Mouse (Mus musculus) right cerebral cortex, postnatal 4 days (tissue): Measurements from ENCODE around the gene Taok2.
A peak's percentile ranks its signal among the peaks of the same experiment; 100 is the strongest.

ENCODE experiments used
- DNase-seq: peaks from one replicate; pipeline ENCODE4 v3.0.0-alpha.2; 2022

Gene Taok2

GRCm38 (mm10) chr7:126869780-126870519, 14.6 kb downstream of the Taok2 start:
- no peak for DNase-seq

DNA sequence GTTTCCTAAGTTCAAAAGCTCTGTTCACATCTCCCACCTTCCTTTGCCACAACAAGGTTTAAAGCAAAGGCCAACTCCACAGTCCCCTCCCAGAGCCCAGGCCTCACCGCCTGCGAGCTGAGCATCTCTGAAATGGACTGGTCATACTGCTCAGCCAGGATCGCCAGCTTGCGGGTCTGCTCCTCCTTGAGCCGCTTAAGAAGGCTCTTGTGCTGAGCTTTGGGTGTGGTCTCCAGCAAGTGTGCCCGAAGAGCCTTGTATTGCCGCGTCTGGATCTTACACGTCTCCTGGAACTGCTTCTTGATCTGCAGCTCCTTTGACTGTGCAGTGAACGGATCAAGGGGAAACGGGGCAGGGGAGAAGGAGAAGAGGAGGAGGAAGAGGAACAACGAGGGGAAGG, 16.5 kb downstream of the Taok2 start:
- no peak for DNase-seq

DNA sequence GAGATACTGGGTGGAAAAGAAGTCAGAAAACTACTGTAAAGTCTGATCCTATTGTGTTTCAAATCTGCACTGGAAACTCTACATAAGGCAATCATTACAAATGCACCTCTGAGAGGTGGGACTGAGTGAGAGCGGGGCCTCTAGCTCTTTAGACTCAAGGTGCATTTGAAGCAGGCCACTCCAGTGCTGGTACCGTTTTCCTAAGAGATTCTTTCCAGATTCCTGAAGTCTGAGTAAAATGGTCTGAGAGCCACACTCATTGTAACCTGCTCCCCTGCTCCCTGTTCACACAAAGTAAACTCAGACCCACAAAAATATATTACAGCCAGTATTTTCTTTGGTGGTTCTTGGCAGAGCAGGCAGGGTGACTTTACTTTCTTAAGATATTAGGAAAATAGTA, 17.0 kb downstream of the Taok2 start:
- DNase-seq, result no peak

DNA sequence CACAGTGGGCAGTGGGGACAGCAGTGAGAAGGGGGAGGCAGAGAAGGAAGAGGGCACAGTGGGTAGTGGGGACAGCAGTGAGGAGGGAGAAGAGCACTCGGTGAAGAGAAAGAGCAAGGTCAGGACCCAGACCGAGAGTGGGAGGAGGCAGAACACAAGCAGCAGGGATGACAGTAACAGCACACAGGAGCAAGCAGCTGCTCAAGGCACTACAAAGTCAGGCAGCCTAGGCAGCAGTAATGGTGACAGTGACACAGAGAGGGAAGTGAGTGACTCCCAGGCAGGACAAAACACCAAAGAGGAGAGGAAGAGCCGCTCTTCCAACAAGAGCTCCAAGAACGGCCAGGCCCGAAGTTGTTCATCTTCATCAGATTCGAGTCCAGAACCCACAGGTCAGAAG, 20.7 kb downstream of the Taok2 start:
- DNase-seq, result no peak

DNA sequence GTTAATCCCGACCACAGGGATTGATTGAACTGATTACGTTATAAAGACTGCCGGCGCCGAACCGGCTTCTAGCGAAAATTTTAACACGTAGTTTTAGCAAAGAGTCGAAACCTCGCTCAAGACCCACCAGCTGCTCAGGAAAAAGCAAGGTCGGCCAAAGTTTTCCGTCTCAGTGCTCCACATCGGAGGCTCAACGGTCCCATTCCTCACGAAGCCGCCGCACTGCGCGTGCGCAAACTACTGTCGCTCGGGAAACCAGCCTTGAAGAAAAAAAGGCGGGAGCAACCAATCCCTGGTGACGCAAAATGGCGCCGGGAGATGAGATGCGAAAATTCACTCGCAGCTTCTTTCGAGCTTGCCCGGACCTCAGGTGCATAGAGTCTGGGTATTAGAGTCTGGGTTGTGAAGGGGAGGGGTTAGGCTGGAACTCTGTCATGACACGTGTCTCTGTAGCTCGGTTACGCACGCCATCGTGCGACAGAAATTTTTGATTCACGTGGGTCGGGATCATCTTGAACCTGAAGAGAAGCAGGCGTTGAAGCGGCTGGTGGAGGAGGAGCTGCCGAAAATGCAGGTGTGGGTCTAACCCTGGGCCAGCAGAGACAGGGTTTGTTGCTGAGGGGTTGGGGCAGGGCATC, 22.2 kb downstream of the Taok2 start, which contains the start of gene Ino80e:
Ino80e (minus strand) TSS at position 231 of the 638 bp plus-strand sequence.
- DNase-seq, result peak; percentile 98

DNA sequence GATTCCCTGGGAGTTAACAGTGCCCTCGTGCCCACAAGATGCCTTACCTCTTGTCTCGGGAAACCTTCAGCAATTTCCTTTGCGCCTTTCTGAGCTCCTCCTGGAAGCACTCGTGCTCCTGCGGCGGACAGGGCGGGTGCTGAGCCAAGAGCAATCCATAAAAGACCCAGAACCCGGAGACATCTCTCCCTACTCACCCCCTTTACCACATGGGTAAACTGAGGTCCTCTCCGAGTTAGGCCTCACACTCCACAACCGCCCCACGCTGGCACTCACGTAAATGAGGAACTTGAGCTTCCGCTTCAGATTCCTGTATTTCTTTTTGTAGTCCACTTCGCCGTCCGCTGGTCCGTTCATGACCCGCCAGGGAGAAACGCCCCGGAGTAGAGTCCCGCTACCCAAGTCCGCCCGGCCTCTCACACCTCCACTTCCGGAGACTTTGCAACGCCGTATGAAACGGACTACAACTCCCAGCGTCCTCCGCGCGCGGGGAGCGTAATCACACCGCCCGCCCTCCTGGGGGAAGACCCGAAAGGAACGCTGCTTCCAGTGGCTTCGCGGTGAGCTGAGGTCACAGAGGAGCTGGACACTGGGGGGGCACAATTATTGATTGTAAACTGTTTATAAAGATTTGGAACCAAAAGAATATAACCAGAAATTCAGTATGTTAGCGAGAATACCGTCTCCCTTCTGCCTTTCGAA, 22.9 kb downstream of the Taok2 start, which contains the start of gene Hirip3:
Hirip3 (plus strand) TSS at position 544 of the 702 bp plus-strand sequence.
- peak; percentile 90 for DNase-seq

GRCm38 (mm10) chr7:126860987-126861386, 23.5 kb downstream of the Taok2 start:
- no peak for DNase-seq

- DNase-seq, result no peak
These were observed 27.6 kb downstream of the Taok2 start for GRCm38 (mm10) chr7:126856741-126857420.

DNA sequence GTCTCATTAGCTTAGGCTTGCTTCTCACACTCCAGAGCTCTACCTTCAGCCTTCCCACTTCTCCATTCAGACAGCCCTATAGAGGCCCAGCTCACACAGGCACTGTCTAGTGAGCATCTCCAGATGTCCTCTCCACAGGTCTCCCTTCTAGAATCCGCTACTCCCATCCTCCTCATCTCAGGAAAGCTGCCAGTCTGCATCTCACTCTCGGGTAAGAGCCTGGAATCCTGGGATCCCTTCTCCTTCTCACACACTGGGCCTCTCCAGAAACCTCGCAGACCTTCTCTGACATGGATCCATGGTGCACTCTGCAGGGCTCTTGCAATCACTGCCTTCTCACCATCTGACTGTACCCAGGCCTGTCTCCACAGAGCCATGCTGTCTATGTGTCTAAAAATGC, 28.9 kb downstream of the Taok2 start:
- no peak for DNase-seq

- DNase-seq, result no peak
These were observed 31.0 kb downstream of the Taok2 start for GRCm38 (mm10) chr7:126853454-126853853.

GRCm38 (mm10) chr7:126851192-126851591, 33.3 kb downstream of the Taok2 start:
- no peak for DNase-seq

DNA sequence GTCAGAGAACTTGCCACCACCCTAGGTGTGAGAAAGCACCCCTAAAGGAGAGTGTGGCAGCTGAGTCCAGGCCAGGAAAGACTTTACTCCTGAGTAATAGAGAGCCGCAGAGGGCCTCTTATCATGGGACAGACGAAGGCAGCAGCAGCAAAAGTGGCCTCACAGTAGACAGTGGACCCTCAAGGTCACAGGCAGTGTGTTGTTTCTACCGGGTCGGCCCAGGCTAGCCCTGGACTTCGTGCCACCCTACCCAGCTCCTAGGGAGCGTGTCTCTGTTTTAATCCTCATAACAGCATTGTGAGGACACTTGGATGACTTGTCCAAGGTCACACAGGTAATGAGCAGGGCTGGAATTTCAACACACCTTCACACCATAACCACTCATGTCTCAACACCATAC, 34.3 kb downstream of the Taok2 start:
- DNase-seq, result no peak

DNA sequence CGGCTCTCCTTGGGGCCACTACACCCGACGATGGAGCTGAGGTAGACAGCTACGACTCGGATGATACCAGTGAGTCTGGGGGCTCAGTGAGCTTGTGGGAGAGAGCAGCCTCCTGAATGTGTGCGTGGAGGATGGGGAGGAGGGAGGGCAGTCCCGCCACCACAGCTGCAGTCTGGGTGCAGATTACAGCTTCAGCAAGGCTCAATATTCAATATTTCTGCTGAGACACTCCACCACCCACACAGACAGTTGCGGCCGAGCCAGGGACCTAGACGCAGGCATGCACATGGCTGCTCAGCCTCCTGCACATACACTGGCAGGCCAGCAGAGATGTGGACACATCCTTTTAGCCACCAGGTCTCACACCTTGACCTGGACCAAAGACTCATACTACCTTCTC, 35.7 kb downstream of the Taok2 start:
- DNase-seq, result peak; percentile 32

DNA sequence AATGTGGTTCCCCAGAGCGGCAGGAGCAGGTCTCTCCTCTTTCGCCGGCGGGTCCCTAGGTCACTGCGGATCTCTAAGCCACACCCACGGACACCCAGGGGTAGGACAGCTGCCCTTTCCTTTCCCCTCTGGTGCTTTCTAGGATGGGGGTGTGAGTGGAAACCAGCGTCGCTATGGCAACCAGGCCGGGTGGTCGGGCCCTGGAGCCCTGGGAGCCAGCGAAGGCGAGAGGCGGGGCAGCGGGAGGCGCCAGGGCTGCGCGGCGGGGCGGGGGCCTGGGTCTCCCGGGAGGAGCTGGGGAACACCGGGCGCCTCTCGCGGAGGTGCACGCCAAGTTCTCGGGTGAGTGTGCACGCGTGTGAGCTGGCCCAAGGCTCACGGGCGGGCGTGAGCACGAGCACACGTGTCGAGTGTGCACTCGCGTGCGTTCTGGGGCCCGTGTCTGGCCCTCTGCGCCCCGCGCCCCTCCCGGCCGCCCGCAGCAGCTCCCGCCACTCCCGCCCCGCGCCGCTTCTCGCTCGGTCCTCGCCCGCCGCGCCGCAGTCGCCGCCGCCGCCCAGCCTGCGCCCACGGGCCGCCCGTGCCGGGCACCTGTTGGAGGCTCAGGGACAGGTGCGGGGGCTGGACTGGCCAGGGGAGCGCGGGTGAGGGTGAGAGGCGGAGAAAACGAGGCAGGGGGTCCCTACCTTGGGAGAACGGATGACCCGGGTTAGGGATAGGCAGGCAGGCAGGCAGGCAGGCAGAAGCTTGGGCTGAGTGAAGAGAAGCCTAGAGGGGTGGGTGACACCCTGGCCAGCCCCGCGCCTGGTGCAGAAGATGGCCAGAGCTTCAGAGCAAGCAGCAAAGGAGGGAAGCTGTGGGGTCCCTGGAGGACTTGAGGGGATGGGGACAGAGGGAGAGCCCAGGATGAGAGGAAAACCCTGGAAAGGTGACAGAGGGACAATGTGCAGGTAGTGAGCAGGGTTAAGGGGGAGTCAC, 36.8 kb downstream of the Taok2 start:
- peak; percentile 69 for DNase-seq

DNA sequence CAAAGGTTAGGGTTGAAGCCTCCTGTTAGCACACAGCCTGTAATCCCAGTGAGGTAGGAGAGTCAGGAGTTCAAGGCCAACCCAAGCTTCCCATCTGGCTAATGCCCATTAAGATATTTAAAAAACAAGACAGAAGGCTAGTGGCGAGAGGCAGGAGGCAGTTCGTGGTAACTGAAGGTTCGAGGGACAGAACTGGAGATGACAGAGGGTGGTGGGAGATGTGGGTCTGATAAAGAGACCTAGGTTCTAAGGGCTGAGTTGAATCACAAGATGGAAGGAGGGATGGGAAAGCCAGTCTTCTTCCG, 37.4 kb downstream of the Taok2 start, which contains the start of gene Doc2a:
Doc2a (plus strand) TSS at position 301 of the 305 bp plus-strand sequence.
- DNase-seq, result no peak

GRCm38 (mm10) chr7:126845516-126845915, 39.0 kb downstream of the Taok2 start:
- DNase-seq, result no peak

DNA sequence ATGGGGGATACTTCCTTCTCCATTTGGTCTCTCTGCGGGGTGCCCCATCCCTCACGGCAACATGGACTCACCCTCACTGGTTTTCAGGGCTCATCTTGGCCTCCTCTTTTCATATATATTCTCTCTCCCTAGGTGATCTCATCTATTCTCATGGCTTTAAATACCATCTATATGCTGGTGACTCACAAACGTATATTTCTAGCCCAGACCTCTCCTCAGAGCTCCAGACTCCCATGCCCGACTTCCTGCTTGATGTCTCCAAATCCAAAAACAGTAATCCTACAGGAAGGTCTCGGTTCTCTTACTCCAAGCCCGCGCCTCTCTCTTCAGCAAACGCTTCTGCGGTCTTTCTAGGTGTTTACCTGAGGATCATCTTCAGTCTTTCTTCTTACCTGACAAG, 41.2 kb downstream of the Taok2 start:
- no peak for DNase-seq

- no peak for DNase-seq
These were observed 51.2 kb downstream of the Taok2 start for GRCm38 (mm10) chr7:126833294-126833693.

DNA sequence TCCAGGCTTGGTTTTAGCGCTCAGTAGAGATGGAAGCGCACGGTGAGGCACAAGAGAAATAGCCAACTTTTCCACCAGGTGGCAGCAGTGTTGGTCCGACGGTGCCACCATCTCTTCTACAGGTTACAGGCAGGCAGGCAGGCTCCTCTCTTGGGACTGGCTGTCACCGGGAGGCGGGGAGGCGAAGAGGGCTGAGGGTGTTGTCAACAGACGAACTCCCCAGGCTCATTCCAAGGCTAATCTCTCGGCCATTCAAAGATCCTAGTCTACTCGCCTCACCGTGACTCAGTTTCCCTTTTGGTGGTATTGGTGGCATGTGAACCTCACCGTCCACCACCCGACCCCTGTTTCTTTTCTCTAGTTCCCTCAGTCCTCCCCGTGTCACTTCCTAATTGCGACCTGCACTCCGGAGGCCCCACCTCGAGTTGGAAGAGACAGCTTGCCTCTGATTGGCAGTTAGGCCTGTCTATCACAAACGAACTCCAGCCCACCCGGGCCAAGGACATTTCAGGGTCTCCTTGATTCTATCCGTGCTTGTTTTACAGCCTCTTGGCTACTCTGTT, 52.4 kb downstream of the Taok2 start:
- peak; percentile 82 for DNase-seq

GRCm38 (mm10) chr7:126831539-126831938, 53.0 kb downstream of the Taok2 start, which contains the start of gene 4930451I11Rik:
TSS of gene 4930451I11Rik (minus strand) at chr7:126831639.
- no peak for DNase-seq

- DNase-seq, result no peak
These were observed 58.6 kb downstream of the Taok2 start for GRCm38 (mm10) chr7:126825952-126826351.

- DNase-seq, result no peak
These were observed 59.1 kb downstream of the Taok2 start for GRCm38 (mm10) chr7:126825403-126825802.
